Mouse (Mus musculus) erythroblast, embryonic 14.5 days (primary cell): Measurements from ENCODE around the gene Fam129a.

Source experiments
- GATA1 ChIP-seq: IDR thresholded peaks from 2 replicates; pipeline ENCODE4 v1.6.1; 2012; ENCODE audit warnings: low read length, inconsistent platforms, mixed read lengths
- TAL1 ChIP-seq: IDR thresholded peaks from 3 replicates; pipeline ENCODE4 v1.6.1; 2012; ENCODE audit warnings: low read length, inconsistent platforms, mixed read lengths

DNA sequence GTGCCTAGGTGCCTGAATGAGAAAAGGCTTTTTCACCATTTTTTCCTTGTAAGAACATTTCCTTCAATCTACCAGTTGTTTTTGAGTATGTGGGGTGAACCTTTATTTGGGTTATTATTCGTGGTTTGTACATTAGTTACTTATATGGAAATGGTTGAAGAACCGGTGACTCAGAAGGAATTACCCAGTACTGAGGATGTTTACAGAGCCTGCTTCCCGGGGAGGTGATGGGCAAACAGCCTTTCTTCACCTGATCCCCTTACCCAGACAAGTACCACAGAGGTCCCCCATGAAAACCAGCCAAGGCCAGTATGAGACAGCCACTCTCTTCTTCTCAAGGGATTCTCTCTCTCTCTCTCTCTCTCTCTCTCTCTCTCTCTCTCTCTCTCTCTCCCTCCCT is 47.3 kb downstream of the Fam129a start:
- no peak for TF ChIP-seq GATA1
- TF ChIP-seq TAL1: no peak
